Comparison of ENCODE assay signal across 10 mouse cellular contexts in the genomic region with DNA sequence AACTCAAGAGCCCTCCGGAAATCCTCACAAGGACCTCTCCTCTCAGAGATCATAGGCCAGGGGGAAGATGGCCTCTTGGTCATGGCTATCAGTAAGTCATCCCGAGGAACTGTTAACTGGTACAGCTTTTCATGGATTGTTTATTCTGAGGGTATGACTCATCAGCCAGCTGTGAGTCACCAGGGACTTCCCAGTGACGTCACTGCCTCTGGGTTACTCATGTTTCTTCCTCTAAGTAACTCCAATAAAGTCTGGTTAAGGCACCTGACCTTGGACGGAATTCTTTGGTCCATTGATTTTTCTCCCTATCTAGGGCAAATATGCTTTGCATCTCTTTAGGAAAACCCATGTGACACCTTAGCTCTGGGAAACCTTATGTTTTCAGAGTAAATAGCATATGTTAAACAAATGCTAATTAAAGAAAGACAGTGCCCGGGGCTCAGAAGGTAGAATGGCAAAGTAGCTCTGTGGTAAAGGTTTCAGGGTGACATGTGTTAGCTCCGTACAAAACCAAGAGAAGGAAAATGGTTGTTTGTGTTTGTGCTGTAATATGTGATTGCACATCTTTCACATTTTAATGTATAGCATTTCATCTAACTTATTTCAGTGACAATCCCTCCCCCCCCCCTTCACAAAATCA.
DNase-seq lines count a peak whose midpoint lies in the region; ATAC-seq and TF ChIP-seq lines count a peak whose summit lies in the region.
"Had no signal": no experiment of that assay in that cellular context is flagged by ENCODE, and none has a peak within 500 bp of the region (broad histone marks: within the 10 kb centered on the region; RNA-seq: fewer than 3 reads in every experiment).

No protein-coding gene starts in this region.

- TF ChIP-seq CTCF in MEL (IDR thresholded peaks at IDR 0.05 in 2 of 3, conservative IDR thresholded peaks at IDR 0.05 in 1 of 3; ENCODE audit: control insufficient read depth in 1 of 3, insufficient read depth in 1 of 3, low read depth in 2 of 3, low read length in 3 of 3, poor library complexity in 1 of 3, severe bottlenecking in 1 of 3): no peak

- no peaks in the 10 kb centered on the region for H3K9me3 ChIP-seq in MEL (replicated peaks; ENCODE audit: insufficient read depth, low read length)
- no peaks in the 10 kb centered on the region for H3K9me3 ChIP-seq in midbrain, embryonic 14.5 days (ENCODE audit: control insufficient read depth, low read length)
- H3K9me3 ChIP-seq: neural tube, embryonic 12.5 days had no signal

- DNase-seq in gastrocnemius, postnatal 14 days: peak; percentile 5
- DNase-seq in gastrocnemius, postnatal 36 days: no peak
- DNase-seq in MEL (ENCODE audit: low read depth, low spot score): peak; percentile 3
- DNase-seq in heart, adult 8-10 months (ENCODE audit: low spot score): peak; percentile 60
- peak; percentile 12 to 28 for DNase-seq in kidney, postnatal 36 days
- DNase-seq in yolk sac, embryonic 10.5 days (ENCODE audit: low spot score): peak; percentile 11
- no peak for DNase-seq in cerebellum, adult 9-11 months
- DNase-seq in midbrain, embryonic 14.5 days: no peak

- no peak for TF ChIP-seq EP300 in MEL (IDR thresholded peaks at IDR 0.05; ENCODE audit: low read depth in 1 of 2, low read length in 2 of 2)

- intact Hi-C loops in gastrocnemius, postnatal 14 days (cut with DNase I; ENCODE audit: low total_unique reads): no loop called here
- intact Hi-C loops in gastrocnemius, postnatal 36 days (cut with DNase I): no loop called here

- H3K27me3 ChIP-seq in MEL (ENCODE audit: control insufficient read depth in 1 of 2, insufficient read depth in 2 of 2, low read length in 2 of 2): no peaks in the 10 kb centered on the region
- no peaks in the 10 kb centered on the region for H3K27me3 ChIP-seq in midbrain, embryonic 14.5 days (ENCODE audit: control insufficient read depth, insufficient read depth, low read length)
- H3K27me3 ChIP-seq: neural tube, embryonic 12.5 days had no signal

- H3K36me3 ChIP-seq in MEL (ENCODE audit: control insufficient read depth in 1 of 2, insufficient read depth in 2 of 2, low read length in 2 of 2): no peaks in the 10 kb centered on the region
- no peaks in the 10 kb centered on the region for H3K36me3 ChIP-seq in midbrain, embryonic 14.5 days (ENCODE audit: control insufficient read depth, insufficient read depth, low read length)
- H3K36me3 ChIP-seq: G1E; neural tube, embryonic 12.5 days had no signal

- WGBS in midbrain, embryonic 14.5 days: 69% methylated on average over 6 of the region's 6 CpGs

- no peak for TF ChIP-seq RAD21 in MEL (IDR thresholded peaks at IDR 0.05; ENCODE audit: low read depth, low read length)

- H3K9ac ChIP-seq in MEL (ENCODE audit: control insufficient read depth, low read depth, low read length, poor library complexity, severe bottlenecking): no peak overlapping the region
- no peak overlapping the region for H3K9ac ChIP-seq in midbrain, embryonic 14.5 days (replicated peaks; ENCODE audit: low read length)
- H3K9ac ChIP-seq: neural tube, embryonic 12.5 days had no signal

- TF ChIP-seq POLR2A in MEL (IDR thresholded peaks at IDR 0.05; ENCODE audit: control insufficient read depth in 1 of 2, insufficient read depth in 1 of 2, low read depth in 1 of 2, low read length in 2 of 2, poor library complexity in 1 of 2): no peak

- ATAC-seq in midbrain, embryonic 14.5 days (ENCODE audit: low FRiP score, low TSS enrichment): no peak

- no peaks in the 10 kb centered on the region for H3K4me1 ChIP-seq in MEL (ENCODE audit: control insufficient read depth in 1 of 2, insufficient read depth in 2 of 2, low read length in 2 of 2)
- H3K4me1 ChIP-seq in midbrain, embryonic 14.5 days (ENCODE audit: control insufficient read depth, insufficient read depth, low read length): no peaks in the 10 kb centered on the region
- H3K4me1 ChIP-seq: neural tube, embryonic 12.5 days had no signal

- no peaks in the 10 kb centered on the region for H3K79me2 ChIP-seq in MEL (ENCODE audit: control insufficient read depth, insufficient read depth, low read length, poor library complexity)

- H3K27ac ChIP-seq in MEL (ENCODE audit: control insufficient read depth, low read depth, low read length): no peak overlapping the region
- H3K27ac ChIP-seq in midbrain, embryonic 14.5 days (replicated peaks; ENCODE audit: low read depth, low read length): no peak overlapping the region
- H3K27ac ChIP-seq: neural tube, embryonic 12.5 days had no signal

- no peak overlapping the region for H3K4me2 ChIP-seq in midbrain, embryonic 14.5 days (ENCODE audit: low read length)
- H3K4me2 ChIP-seq: neural tube, embryonic 12.5 days had no signal

- H3K4me3 ChIP-seq in MEL (ENCODE audit: control insufficient read depth in 1 of 2, insufficient read depth in 1 of 2, low read depth in 2 of 2, low read length in 2 of 2): no peak overlapping the region
- no peak overlapping the region for H3K4me3 ChIP-seq in midbrain, embryonic 14.5 days (replicated peaks; ENCODE audit: low read depth, low read length)
- H3K4me3 ChIP-seq: neural tube, embryonic 12.5 days had no signal

TF ChIP-seq in MEL, 35 proteins besides CTCF, POLR2A, EP300 and RAD21:
- TF ChIP-seq E2F4 (IDR thresholded peaks at IDR 0.05; ENCODE audit: borderline replicate concordance, low read depth, low read length) (no peak), USF2 (IDR thresholded peaks at IDR 0.05; ENCODE audit: borderline replicate concordance in 1 of 2, insufficient read depth in 1 of 2, low read depth in 1 of 2, low read length in 2 of 2) (no peak)

Comparison
In these comparisons a context has a peak if more than half of its experiments do, and no peak if none do; other contexts are left out.
1. DNase-seq: peak in gastrocnemius, postnatal 14 days (single experiment), MEL (single experiment), heart, adult 8-10 months (single experiment), kidney, postnatal 36 days (2 of 2) and yolk sac, embryonic 10.5 days (single experiment); none in gastrocnemius, postnatal 36 days (0 of 2), cerebellum, adult 9-11 months (single experiment) and midbrain, embryonic 14.5 days (single experiment).